Mouse (Mus musculus): ENCODE results near the gene Ctrl. TPM values are rescaled to one million over a fixed set of nuclear protein-coding genes. Genes with fewer than 3 reads are reported as not detected.

Gene Ctrl
- total and polyA plus RNA-seq, 3 experiments: 1.5 to 3.0 TPM; not detected in 1

Other genes with a start within 250 kb of the Ctrl start
- 7.9 and 9.5 TPM in 2 replicates for gene Carmil2, start 247.6 kb downstream of the Ctrl start, total RNA-seq (2012; rRNA removed)
- gene Carmil2, start 247.6 kb downstream of the Ctrl start, polyA plus RNA-seq (2012; ENCODE audit: insufficient read depth in 1 of 2, insufficient read length in 2 of 2, low read depth in 1 of 2, low replicate concordance in 2 of 2, missing spikeins in 1 of 2): 10 to 100 TPM in 1 of 2 experiments, not detected in 1; 62.7 TPM
- 7.5 and 9.3 TPM in 2 replicates for gene Acd, start 232.8 kb downstream of the Ctrl start, total RNA-seq (2012; rRNA removed)
- gene Acd, start 232.8 kb downstream of the Ctrl start, polyA plus RNA-seq (2012; ENCODE audit: insufficient read depth in 1 of 2, insufficient read length in 2 of 2, low read depth in 1 of 2, low replicate concordance in 2 of 2, missing spikeins in 1 of 2): 10 to 100 TPM in 1 of 2 experiments, not detected in 1; 53.9 TPM
- 12.3 and 13.7 TPM in 2 replicates for gene Pard6a, start 232.7 kb downstream of the Ctrl start, total RNA-seq (2012; rRNA removed)
- gene Pard6a, start 232.7 kb downstream of the Ctrl start, polyA plus RNA-seq (2012; ENCODE audit: insufficient read depth in 1 of 2, insufficient read length in 2 of 2, low read depth in 1 of 2, low replicate concordance in 2 of 2, missing spikeins in 1 of 2): 10 to 100 TPM in 1 of 2 experiments, not detected in 1; 20.5 TPM
- 0.13 and 0.23 TPM in 2 replicates for gene 4933405L10Rik, start 226.2 kb downstream of the Ctrl start, total RNA-seq (2012; rRNA removed)
- under 1 TPM in 1 of 2 experiments, not detected in 1; 0.42 TPM for gene 4933405L10Rik, start 226.2 kb downstream of the Ctrl start, polyA plus RNA-seq (2012; ENCODE audit: insufficient read depth in 1 of 2, insufficient read length in 2 of 2, low read depth in 1 of 2, low replicate concordance in 2 of 2, missing spikeins in 1 of 2)
- gene Enkd1, start 225.7 kb downstream of the Ctrl start, total RNA-seq (2012; rRNA removed): 22.0 TPM in 2 replicates
- 10 to 100 TPM in 1 of 2 experiments, not detected in 1; 42.6 TPM for gene Enkd1, start 225.7 kb downstream of the Ctrl start, polyA plus RNA-seq (2012; ENCODE audit: insufficient read depth in 1 of 2, insufficient read length in 2 of 2, low read depth in 1 of 2, low replicate concordance in 2 of 2, missing spikeins in 1 of 2)
- gene Gfod2, start 175.2 kb downstream of the Ctrl start, total RNA-seq (2012; rRNA removed): 7.0 and 8.3 TPM in 2 replicates
- 1 to 10 TPM in 1 of 2 experiments, not detected in 1; 7.0 TPM for gene Gfod2, start 175.2 kb downstream of the Ctrl start, polyA plus RNA-seq (2012; ENCODE audit: insufficient read depth in 1 of 2, insufficient read length in 2 of 2, low read depth in 1 of 2, low replicate concordance in 2 of 2, missing spikeins in 1 of 2)
- 7.4 and 7.7 TPM in 2 replicates for gene Ranbp10, start 106.5 kb downstream of the Ctrl start, total RNA-seq (2012; rRNA removed)
- 10 to 100 TPM in 1 of 2 experiments, not detected in 1; 22.1 TPM for gene Ranbp10, start 106.5 kb downstream of the Ctrl start, polyA plus RNA-seq (2012; ENCODE audit: insufficient read depth in 1 of 2, insufficient read length in 2 of 2, low read depth in 1 of 2, low replicate concordance in 2 of 2, missing spikeins in 1 of 2)
- not detected in 2 replicates for gene Tsnaxip1, start 106.1 kb downstream of the Ctrl start, total RNA-seq (2012; rRNA removed)
- under 1 TPM in 1 of 2 experiments, not detected in 1; 0.10 TPM for gene Tsnaxip1, start 106.1 kb downstream of the Ctrl start, polyA plus RNA-seq (2012; ENCODE audit: insufficient read depth in 1 of 2, insufficient read length in 2 of 2, low read depth in 1 of 2, low replicate concordance in 2 of 2, missing spikeins in 1 of 2)
- gene Cenpt, start 80.6 kb downstream of the Ctrl start, total RNA-seq (2012; rRNA removed): 14.2 and 15.7 TPM in 2 replicates
- gene Cenpt, start 80.6 kb downstream of the Ctrl start, polyA plus RNA-seq (2012; ENCODE audit: insufficient read depth in 1 of 2, insufficient read length in 2 of 2, low read depth in 1 of 2, low replicate concordance in 2 of 2, missing spikeins in 1 of 2): 10 to 100 TPM in 1 of 2 experiments, not detected in 1; 26.5 TPM
- gene Thap11, start 78.7 kb downstream of the Ctrl start, total RNA-seq (2012; rRNA removed): 41.9 and 48.8 TPM in 2 replicates
- gene Thap11, start 78.7 kb downstream of the Ctrl start, polyA plus RNA-seq (2012; ENCODE audit: insufficient read depth in 1 of 2, insufficient read length in 2 of 2, low read depth in 1 of 2, low replicate concordance in 2 of 2, missing spikeins in 1 of 2): 10 to 100 TPM in 1 of 2 experiments, not detected in 1; 51.4 TPM
- gene Nutf2, start 73.3 kb downstream of the Ctrl start, total RNA-seq (2012; rRNA removed): 167 and 198 TPM in 2 replicates
- gene Nutf2, start 73.3 kb downstream of the Ctrl start, polyA plus RNA-seq (2012; ENCODE audit: insufficient read depth in 1 of 2, insufficient read length in 2 of 2, low read depth in 1 of 2, low replicate concordance in 2 of 2, missing spikeins in 1 of 2): 10 to 100 TPM in 1 of 2 experiments, not detected in 1; 28.0 TPM
- gene Edc4, start 53.0 kb downstream of the Ctrl start, total RNA-seq (2012; rRNA removed): 44.5 and 46.1 TPM in 2 replicates
- gene Edc4, start 53.0 kb downstream of the Ctrl start, polyA plus RNA-seq (2012; ENCODE audit: insufficient read depth in 1 of 2, insufficient read length in 2 of 2, low read depth in 1 of 2, low replicate concordance in 2 of 2, missing spikeins in 1 of 2): 10 to 100 TPM in 1 of 2 experiments, not detected in 1; 72.1 TPM
- not detected in 2 replicates for gene Nrn1l, start 40.3 kb downstream of the Ctrl start, total RNA-seq (2012; rRNA removed)
- gene Nrn1l, start 40.3 kb downstream of the Ctrl start, polyA plus RNA-seq (2012; ENCODE audit: insufficient read depth in 1 of 2, insufficient read length in 2 of 2, low read depth in 1 of 2, low replicate concordance in 2 of 2, missing spikeins in 1 of 2): under 1 TPM in 1 of 2 experiments, not detected in 1; 0.39 TPM
- 11.5 and 12.9 TPM in 2 replicates for gene Pskh1, start 33.4 kb downstream of the Ctrl start, total RNA-seq (2012; rRNA removed)
- 10 to 100 TPM in 1 of 2 experiments, not detected in 1; 26.2 TPM for gene Pskh1, start 33.4 kb downstream of the Ctrl start, polyA plus RNA-seq (2012; ENCODE audit: insufficient read depth in 1 of 2, insufficient read length in 2 of 2, low read depth in 1 of 2, low replicate concordance in 2 of 2, missing spikeins in 1 of 2)
- 228 and 275 TPM in 2 replicates for gene Psmb10, start 4.6 kb upstream of the Ctrl start, total RNA-seq (2012; rRNA removed)
- 100 to 1,000 TPM in 1 of 2 experiments, not detected in 1; 193 TPM for gene Psmb10, start 4.6 kb upstream of the Ctrl start, polyA plus RNA-seq (2012; ENCODE audit: insufficient read depth in 1 of 2, insufficient read length in 2 of 2, low read depth in 1 of 2, low replicate concordance in 2 of 2, missing spikeins in 1 of 2)
- gene Lcat, start 9.5 kb upstream of the Ctrl start, total RNA-seq (2012; rRNA removed): 0.78 and 1.1 TPM in 2 replicates
- gene Lcat, start 9.5 kb upstream of the Ctrl start, polyA plus RNA-seq (2012; ENCODE audit: insufficient read depth in 1 of 2, insufficient read length in 2 of 2, low read depth in 1 of 2, low replicate concordance in 2 of 2, missing spikeins in 1 of 2): 1 to 10 TPM in 1 of 2 experiments, not detected in 1; 2.5 TPM
- 22.2 and 25.6 TPM in 2 replicates for gene Slc12a4, start 32.2 kb upstream of the Ctrl start, total RNA-seq (2012; rRNA removed)
- 10 to 100 TPM in 1 of 2 experiments, not detected in 1; 32.3 TPM for gene Slc12a4, start 32.2 kb upstream of the Ctrl start, polyA plus RNA-seq (2012; ENCODE audit: insufficient read depth in 1 of 2, insufficient read length in 2 of 2, low read depth in 1 of 2, low replicate concordance in 2 of 2, missing spikeins in 1 of 2)
- not detected in 2 replicates for gene Dpep3, start 45.6 kb upstream of the Ctrl start, total RNA-seq (2012; rRNA removed)
- gene Dpep3, start 45.6 kb upstream of the Ctrl start, polyA plus RNA-seq (2012; ENCODE audit: insufficient read depth in 1 of 2, insufficient read length in 2 of 2, low read depth in 1 of 2, low replicate concordance in 2 of 2, missing spikeins in 1 of 2): under 1 TPM in 1 of 2 experiments, not detected in 1; 0.11 TPM
- 8.6 and 9.2 TPM in 2 replicates for gene Dus2, start 57.5 kb upstream of the Ctrl start, total RNA-seq (2012; rRNA removed)
- 10 to 100 TPM in 1 of 2 experiments, not detected in 1; 11.9 TPM for gene Dus2, start 57.5 kb upstream of the Ctrl start, polyA plus RNA-seq (2012; ENCODE audit: insufficient read depth in 1 of 2, insufficient read length in 2 of 2, low read depth in 1 of 2, low replicate concordance in 2 of 2, missing spikeins in 1 of 2)
- gene Dpep2nb, start 72.1 kb upstream of the Ctrl start, total RNA-seq (2012; rRNA removed): not detected in 2 replicates
- gene Dpep2nb, start 72.1 kb upstream of the Ctrl start, polyA plus RNA-seq (2012; ENCODE audit: insufficient read depth in 1 of 2, insufficient read length in 2 of 2, low read depth in 1 of 2, low replicate concordance in 2 of 2, missing spikeins in 1 of 2): under 1 TPM in 1 of 2 experiments, not detected in 1; 0.14 TPM
- gene Ddx28, start 78.0 kb upstream of the Ctrl start, total RNA-seq (2012; rRNA removed): 23.4 and 29.9 TPM in 2 replicates
- 10 to 100 TPM in 1 of 2 experiments, not detected in 1; 21.8 TPM for gene Ddx28, start 78.0 kb upstream of the Ctrl start, polyA plus RNA-seq (2012; ENCODE audit: insufficient read depth in 1 of 2, insufficient read length in 2 of 2, low read depth in 1 of 2, low replicate concordance in 2 of 2, missing spikeins in 1 of 2)
- 14.4 and 16.9 TPM in 2 replicates for gene Nfatc3, start 125.0 kb upstream of the Ctrl start, total RNA-seq (2012; rRNA removed)
- gene Nfatc3, start 125.0 kb upstream of the Ctrl start, polyA plus RNA-seq (2012; ENCODE audit: insufficient read depth in 1 of 2, insufficient read length in 2 of 2, low read depth in 1 of 2, low replicate concordance in 2 of 2, missing spikeins in 1 of 2): 10 to 100 TPM; 50.2 to 59.3 TPM
- gene Esrp2, start 203.1 kb upstream of the Ctrl start, total RNA-seq (2012; rRNA removed): 1.3 and 2.3 TPM in 2 replicates
- 1 to 10 TPM in 1 of 2 experiments, not detected in 1; 4.5 TPM for gene Esrp2, start 203.1 kb upstream of the Ctrl start, polyA plus RNA-seq (2012; ENCODE audit: insufficient read depth in 1 of 2, insufficient read length in 2 of 2, low read depth in 1 of 2, low replicate concordance in 2 of 2, missing spikeins in 1 of 2)
- gene Pla2g15, start 216.5 kb upstream of the Ctrl start, total RNA-seq (2012; rRNA removed): 4.0 and 6.2 TPM in 2 replicates
- gene Pla2g15, start 216.5 kb upstream of the Ctrl start, polyA plus RNA-seq (2012; ENCODE audit: insufficient read depth in 1 of 2, insufficient read length in 2 of 2, low read depth in 1 of 2, low replicate concordance in 2 of 2, missing spikeins in 1 of 2): 1 to 10 TPM in 1 of 2 experiments, not detected in 1; 9.4 TPM
- gene Slc7a6, start 235.0 kb upstream of the Ctrl start, total RNA-seq (2012; rRNA removed): 26.2 and 34.4 TPM in 2 replicates
- gene Slc7a6, start 235.0 kb upstream of the Ctrl start, polyA plus RNA-seq (2012; ENCODE audit: insufficient read depth in 1 of 2, insufficient read length in 2 of 2, low read depth in 1 of 2, low replicate concordance in 2 of 2, missing spikeins in 1 of 2): 10 to 100 TPM in 1 of 2 experiments, not detected in 1; 48.2 TPM

Data from MEL (cell line).